Mouse (Mus musculus) heart, adult 2 months (tissue): ENCODE measurements around the gene Wdr31. TPM values are rescaled to one million over a fixed set of nuclear protein-coding genes. Genes with fewer than 3 reads are reported as not detected.

ENCODE experiments used
- DNase-seq, 2 experiments: peaks; one replicate each; pipeline ENCODE4 v3.0.0; 2021
- H3K27ac ChIP-seq: fragments of 200-600 bp; 2 replicates; pipeline ENCODE4 v1.8.1; 2022
- H3K27me3 ChIP-seq: fragments of 200-500 bp; 2 replicates; pipeline ENCODE4 v1.6.1; 2012; ENCODE audit warnings: mild to moderate bottlenecking, low read length, inconsistent platforms, mixed read lengths; ENCODE audit not compliant: control insufficient read depth, insufficient read depth
- H3K36me3 ChIP-seq: fragments of 200-500 bp; 2 replicates; pipeline ENCODE4 v1.6.1; 2012; ENCODE audit warnings: low read length, inconsistent platforms; ENCODE audit not compliant: control insufficient read depth, insufficient read depth
- H3K4me1 ChIP-seq: fragments of 200-500 bp; 2 replicates; pipeline ENCODE4 v1.6.1; 2011; ENCODE audit warnings: low read length; ENCODE audit not compliant: control insufficient read depth, insufficient read depth
- H3K4me3 ChIP-seq: fragments of 200-600 bp; 2 replicates; pipeline ENCODE4 v1.8.1; 2022
- H3K79me2 ChIP-seq: fragments of 200-500 bp; replicated peaks from 2 replicates; pipeline ENCODE4 v1.6.1; 2012; ENCODE audit warnings: mild to moderate bottlenecking, inconsistent platforms, low read length, moderate library complexity, mixed read lengths; ENCODE audit not compliant: control insufficient read depth, insufficient read depth
- H3K9ac ChIP-seq: fragments of 200-500 bp; 2 replicates; pipeline ENCODE4 v1.6.1; 2012; ENCODE audit warnings: low read depth, mild to moderate bottlenecking, control low read depth, inconsistent platforms, low read length, mixed read lengths
- CTCF ChIP-seq: fragments of 200-600 bp; IDR thresholded peaks from 2 replicates; pipeline ENCODE4 v1.8.1; 2022; ENCODE audit warnings: antibody characterized with exemption, mild to moderate bottlenecking, moderate library complexity
- EP300 ChIP-seq: fragments of 200-500 bp; IDR thresholded peaks from 2 replicates; pipeline ENCODE4 v1.6.1; 2011; ENCODE audit warnings: low read depth, low read length, control low read depth; ENCODE audit not compliant: insufficient read depth
- POLR2A ChIP-seq: fragments of 200-500 bp; IDR thresholded peaks from 2 replicates; pipeline ENCODE4 v1.6.1; 2011; ENCODE audit warnings: mild to moderate bottlenecking, low read depth, low read length, control low read depth; ENCODE audit not compliant: insufficient read depth
- WGBS: fragments of 180-500 bp; shearing (Covaris S2); methylation state at CpG from one replicate; pipeline ENCODE4 v1.1.7; 2018; 5-methylcytosine and 5-hydroxymethylcytosine counted together
- intact Hi-C: fragments of 180-260 bp; cut with DNase I; formaldehyde crosslinking; loops from one replicate; pipeline ENCODE4 v1.15.1; 2025
- polyA plus RNA-seq: library from polyadenylated mRNA; depleted of rRNA; stranded (reverse); fragments of >200 nt; gene quantifications from 2 replicates; pipeline ENCODE4 v1.2.3, GENCODE M21; 2012
- total RNA-seq, 2 experiments: library from RNA; stranded (reverse); gene quantifications; 2 replicates each; pipeline ENCODE4 v1.2.3; 2021

Gene Wdr31
- total and polyA plus RNA-seq, 3 experiments, result 0.20 to 0.57 (median 0.35) TPM

DNA sequence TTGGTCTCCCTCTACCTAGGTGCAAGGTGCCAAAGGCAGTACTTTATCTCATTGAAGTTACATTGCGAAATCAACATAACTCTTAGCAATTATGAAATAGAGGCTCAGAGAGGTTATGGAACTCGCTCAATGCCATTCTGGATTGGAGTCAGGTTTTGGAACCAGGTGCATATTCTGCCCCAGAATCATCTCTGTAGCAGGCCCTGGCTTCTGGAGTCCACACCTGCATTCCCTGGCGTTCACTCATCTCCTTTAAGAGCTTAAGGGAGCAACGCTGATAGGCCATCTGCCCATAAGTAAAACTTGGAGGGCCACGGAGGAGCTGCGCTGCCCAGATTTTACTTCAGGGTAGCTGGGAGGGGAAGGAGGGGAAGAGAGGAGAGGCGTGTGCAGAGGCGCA, 46.4 kb upstream of the Wdr31 start:
- Histone ChIP-seq H3K4me1 (peaks cover 21% of the 10 kb centered on the region), H3K79me2 (no peaks in the 10 kb centered on the region), H3K36me3 (no peaks in the 10 kb centered on the region; the same call in none of the 2 replicates), H3K9ac (no peak overlapping the region), H3K27me3 (no peaks in the 10 kb centered on the region), H3K27ac (peak overlapping the region; percentile 78), H3K4me3 (no peak overlapping the region)
- peak in 1 of 2 experiments; percentile 17 for DNase-seq
- WGBS, result 85% methylated on average over 8 of the region's 8 CpGs
- TF ChIP-seq CTCF (no peak), EP300 (no peak), POLR2A (no peak)
- intact Hi-C loops, result loop anchor here (2.0 to 10.0 kb wide), 5 partner anchors 14 to 888 kb away; partner anchors contain the start of genes Akna, Fkbp15, Hdhd3 and Slc31a1

DNA sequence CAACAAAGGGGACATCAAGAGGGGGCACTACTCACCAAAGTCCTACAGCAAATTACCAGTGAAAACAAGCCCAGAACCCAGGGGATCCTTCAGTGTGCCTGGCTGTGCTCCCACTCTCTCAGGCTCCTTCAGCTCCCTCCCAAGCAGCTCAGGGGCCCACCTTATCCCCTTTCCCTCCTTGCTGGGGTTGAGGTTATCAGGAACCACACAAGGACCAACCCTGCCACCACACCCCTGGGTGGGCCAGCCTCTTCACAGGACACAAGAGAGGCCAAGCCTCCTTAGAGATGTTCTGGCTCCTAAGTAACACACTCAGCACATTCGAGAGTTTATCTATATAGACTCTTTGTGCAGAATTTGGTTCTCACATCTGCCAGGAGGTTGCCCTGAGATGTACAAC, 45.9 kb upstream of the Wdr31 start:
- H3K4me3 ChIP-seq, result no peak overlapping the region
- intact Hi-C loops, result loop anchor here (2.0 to 10.0 kb wide), 5 partner anchors 14 to 888 kb away; partner anchors contain the start of genes Akna, Fkbp15, Hdhd3 and Slc31a1
- no peak for TF ChIP-seq POLR2A
- TF ChIP-seq CTCF, result no peak
- no peak for TF ChIP-seq EP300
- peak in 1 of 2 experiments; percentile 24 for DNase-seq
- H3K9ac ChIP-seq, result no peak overlapping the region
- H3K79me2 ChIP-seq, result no peaks in the 10 kb centered on the region
- H3K27me3 ChIP-seq, result no peaks in the 10 kb centered on the region
- WGBS, result 43% methylated on average over 1 of the region's 1 CpGs
- H3K4me1 ChIP-seq, result peaks cover 21% of the 10 kb centered on the region
- no peaks in the 10 kb centered on the region; the same call in none of the 2 replicates for H3K36me3 ChIP-seq
- peak overlapping the region; percentile 78 for H3K27ac ChIP-seq

DNA sequence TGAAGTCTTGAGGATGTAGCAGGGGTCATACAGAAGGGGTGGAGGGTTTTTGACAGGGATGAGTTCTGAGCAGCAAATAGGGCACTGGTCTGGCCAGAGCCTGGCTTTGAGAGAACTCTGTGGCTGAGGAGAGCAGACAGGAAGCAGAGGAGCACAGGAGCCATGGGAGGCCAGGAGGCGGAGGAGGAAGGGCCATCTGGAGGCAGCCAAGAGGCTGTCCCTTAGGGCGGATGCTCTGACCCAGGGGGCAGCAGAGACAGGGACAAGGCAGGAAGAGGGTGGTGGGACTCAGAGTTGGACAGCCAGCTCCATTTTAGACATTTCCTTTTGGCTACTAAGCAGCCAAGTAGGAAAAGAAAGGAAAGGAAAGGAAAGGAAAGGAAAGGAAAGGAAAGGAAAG, 45.4 kb upstream of the Wdr31 start:
- peak; percentile 70 to 81 for DNase-seq
- Histone ChIP-seq H3K27me3 (no peaks in the 10 kb centered on the region), H3K27ac (peak overlapping the region; percentile 78), H3K79me2 (no peaks in the 10 kb centered on the region), H3K9ac (no peak overlapping the region), H3K4me3 (no peak overlapping the region; the same call in 1 of the 2 replicates), H3K4me1 (peaks cover 21% of the 10 kb centered on the region), H3K36me3 (no peaks in the 10 kb centered on the region; the same call in none of the 2 replicates)
- WGBS, result 34% methylated on average over 2 of the region's 2 CpGs
- TF ChIP-seq EP300, result peak; percentile 72
- TF ChIP-seq POLR2A, result peak; percentile 40; the same call in 1 of the 2 replicates
- peak; percentile 47 for TF ChIP-seq CTCF
- intact Hi-C loops, result loop anchor here (2.0 to 10.0 kb wide), 5 partner anchors 13 to 889 kb away; partner anchors contain the start of genes Akna, Fkbp15, Hdhd3 and Slc31a1

DNA sequence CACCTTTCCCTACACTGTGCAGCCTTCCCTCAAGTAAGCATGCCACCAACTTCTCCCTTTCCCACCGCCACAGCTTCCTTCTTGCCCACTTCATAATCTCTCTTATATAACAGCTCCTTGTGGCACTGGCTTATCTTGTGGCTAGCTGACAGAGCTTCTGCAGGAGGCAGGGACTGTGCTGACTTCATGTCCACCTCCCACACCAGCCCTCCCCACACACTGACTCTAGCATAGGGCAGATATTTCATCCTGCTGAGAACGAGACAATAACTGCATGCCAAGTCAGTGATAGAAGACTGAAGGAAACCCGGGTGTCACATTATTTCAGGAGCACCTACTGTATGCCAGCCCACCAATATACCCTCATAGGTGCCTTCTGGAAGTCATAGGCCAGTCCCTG, 44.8 kb upstream of the Wdr31 start:
- no peak for TF ChIP-seq POLR2A
- no peak for TF ChIP-seq EP300
- TF ChIP-seq CTCF, result no peak
- Histone ChIP-seq H3K36me3 (no peaks in the 10 kb centered on the region; the same call in none of the 2 replicates), H3K9ac (no peak overlapping the region), H3K4me1 (peaks cover 21% of the 10 kb centered on the region), H3K4me3 (no peak overlapping the region; the same call in 1 of the 2 replicates), H3K79me2 (no peaks in the 10 kb centered on the region), H3K27ac (peak overlapping the region; percentile 78), H3K27me3 (no peaks in the 10 kb centered on the region)
- DNase-seq, result peak in 1 of 2 experiments; percentile 26
- 17% methylated on average over 3 of the region's 3 CpGs for WGBS
- intact Hi-C loops, result loop anchor here (5.0 to 10.0 kb wide), 4 partner anchors 43 to 889 kb away; partner anchors contain the start of genes Akna, Fkbp15, Slc31a1 and Wdr31

DNA sequence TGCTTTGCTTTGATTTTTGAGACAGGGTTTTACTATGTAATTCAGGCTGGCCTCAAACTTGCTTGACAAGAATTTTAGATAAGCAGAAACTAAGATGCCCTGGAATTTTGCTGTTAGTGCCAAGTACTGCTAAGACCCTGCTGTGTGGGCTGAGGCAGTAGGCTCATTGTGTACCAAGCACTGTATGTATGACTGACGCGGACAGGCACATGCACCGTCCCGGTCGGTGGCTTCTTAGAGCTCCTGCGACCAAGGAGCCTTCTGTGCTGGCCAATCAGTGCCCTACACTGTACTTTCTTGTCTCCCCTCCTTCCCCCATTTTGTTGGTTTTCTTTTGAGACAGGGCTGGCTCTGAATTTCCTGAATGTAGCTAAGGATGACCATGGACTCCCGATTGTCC, 44.3 kb upstream of the Wdr31 start:
- no peak overlapping the region for H3K4me3 ChIP-seq
- peak overlapping the region; percentile 78 for H3K27ac ChIP-seq
- peaks cover 21% of the 10 kb centered on the region for H3K4me1 ChIP-seq
- no peaks in the 10 kb centered on the region for H3K79me2 ChIP-seq
- DNase-seq, result no peak
- H3K27me3 ChIP-seq, result no peaks in the 10 kb centered on the region
- TF ChIP-seq EP300 (no peak), CTCF (no peak), POLR2A (no peak)
- 72% methylated on average over 7 of the region's 7 CpGs for WGBS
- intact Hi-C loops, result loop anchor here (5.0 to 10.0 kb wide), 4 partner anchors 43 to 890 kb away; partner anchors contain the start of genes Akna, Fkbp15, Slc31a1 and Wdr31
- H3K9ac ChIP-seq, result no peak overlapping the region
- no peaks in the 10 kb centered on the region; the same call in none of the 2 replicates for H3K36me3 ChIP-seq

DNA sequence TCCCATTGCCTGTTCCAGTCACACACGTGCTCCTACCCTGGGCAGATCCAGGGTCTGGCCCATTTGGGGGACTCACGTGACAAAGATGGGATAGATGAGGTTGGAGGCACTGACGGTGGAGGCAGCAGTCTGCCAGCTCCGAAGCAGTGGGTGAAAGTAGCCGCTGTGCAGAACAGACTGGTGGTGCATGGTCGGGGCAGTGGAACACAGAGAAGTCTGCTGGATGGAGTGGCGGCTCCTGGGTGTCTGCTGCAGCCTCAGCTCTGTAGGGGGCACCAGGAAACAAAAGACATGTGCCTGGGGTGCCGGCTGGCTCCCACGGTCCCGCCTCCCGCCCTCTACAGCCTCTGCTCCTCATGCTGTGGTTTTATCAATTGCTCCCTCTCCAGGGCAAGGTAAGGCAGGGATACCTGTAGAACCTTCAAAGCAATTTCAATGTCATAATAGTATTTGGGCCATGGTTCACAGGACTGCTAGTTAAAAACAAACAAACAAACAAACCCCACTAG, 43.4 kb upstream of the Wdr31 start:
- intact Hi-C loops, result loop anchor here (10.0 kb wide), 1 partner anchor 891 kb away; the partner anchor contains the start of gene Akna
- DNase-seq, result peak in 1 of 2 experiments; percentile 15

More for the DNA sequence above, 43.4 kb upstream of the Wdr31 start:
- H3K27me3 ChIP-seq, result no peaks in the 10 kb centered on the region
- H3K9ac ChIP-seq, result no peak overlapping the region
- H3K36me3 ChIP-seq, result no peaks in the 10 kb centered on the region; the same call in none of the 2 replicates
- H3K27ac ChIP-seq, result no peak overlapping the region
- WGBS, result 72% methylated on average over 11 of the region's 11 CpGs
- no peaks in the 10 kb centered on the region for H3K79me2 ChIP-seq
- no peak overlapping the region for H3K4me3 ChIP-seq
- peaks cover 19% of the 10 kb centered on the region for H3K4me1 ChIP-seq
- TF ChIP-seq EP300 (no peak), CTCF (no peak), POLR2A (no peak)
